Mouse (Mus musculus) stomach, postnatal 0 days (tissue): ENCODE data around the gene Ivd. TPM values are rescaled to one million over a fixed set of nuclear protein-coding genes. Genes with fewer than 3 reads are reported as not detected.
A peak's percentile ranks its signal among the peaks of the same experiment; 100 is the strongest.

Experiments used
- ATAC-seq: fragments of 200-750 bp; cut with Nextera tagmentation; 2 replicates; pipeline ENCODE4 v1.8.0; 2017; ENCODE audit not compliant: low FRiP score, low TSS enrichment
- DNase-seq: peaks from one replicate; pipeline ENCODE4 v3.0.0-alpha.2; 2016; ENCODE audit warnings: low spot score
- H3K27ac ChIP-seq: fragments of 300-500 bp; sonication (generic); replicated peaks from 2 replicates; pipeline ENCODE4 v1.5.1; 2014; ENCODE audit warnings: mild to moderate bottlenecking, control low read depth
- H3K27me3 ChIP-seq: fragments of 300-500 bp; sonication (generic); 2 replicates; pipeline ENCODE4 v1.6.1; 2014; ENCODE audit warnings: low read length; ENCODE audit not compliant: control insufficient read depth, insufficient read depth
- H3K36me3 ChIP-seq: fragments of 300-500 bp; sonication (generic); 2 replicates; pipeline ENCODE4 v1.6.1; 2014; ENCODE audit warnings: low read length, mixed read lengths; ENCODE audit not compliant: control insufficient read depth, insufficient read depth
- H3K4me1 ChIP-seq: fragments of 300-500 bp; sonication (generic); replicated peaks from 2 replicates; pipeline ENCODE4 v1.6.1; 2014; ENCODE audit warnings: antibody characterized with exemption; ENCODE audit not compliant: control insufficient read depth, insufficient read depth
- H3K4me2 ChIP-seq: fragments of 300-500 bp; sonication (generic); replicated peaks from 2 replicates; pipeline ENCODE4 v1.6.1; 2014; ENCODE audit warnings: low read depth, mild to moderate bottlenecking, control low read depth, moderate library complexity
- H3K4me3 ChIP-seq: fragments of 300-500 bp; sonication (generic); 2 replicates; pipeline ENCODE4 v1.5.1; 2014; ENCODE audit warnings: low read depth, low read length, control low read depth
- H3K9ac ChIP-seq: fragments of 300-500 bp; sonication (generic); 2 replicates; pipeline ENCODE4 v1.6.1; 2014; ENCODE audit warnings: mild to moderate bottlenecking, low read length, control low read depth, mixed read lengths
- H3K9me3 ChIP-seq: fragments of 300-500 bp; sonication (generic); 2 replicates; pipeline ENCODE4 v1.6.1; 2016; ENCODE audit warnings: low read length; ENCODE audit not compliant: control insufficient read depth
- CTCF ChIP-seq: IDR thresholded peaks from 2 replicates; pipeline ENCODE4 v1.5.1; 2016; ENCODE audit warnings: antibody characterized with exemption, low read depth, mild to moderate bottlenecking, moderate library complexity
- EP300 ChIP-seq: optimal IDR thresholded peaks from 2 replicates; pipeline ENCODE3; 2016; ENCODE audit warnings: antibody characterized with exemption
- WGBS: fragments of 180-500 bp; shearing (Covaris S2); extraction: QIAGEN DNeasy Blood & Tissue Kit; methylation state at CpG from one replicate; pipeline ENCODE4 v1.1.7; 2014; 5-methylcytosine and 5-hydroxymethylcytosine counted together
- polyA plus RNA-seq: library from polyadenylated mRNA; unstranded; fragments of >200 nt; fragmentation: Nextera tagmentation; extraction: Ambion mirVana; gene quantifications from 2 replicates; pipeline ENCODE4 v1.2.1, GENCODE M21; 2015

Gene Ivd
- polyA plus RNA-seq, 1 experiment from 2014 or later: 30.9 TPM

GRCm38 (mm10) chr2:118900826-118901140 lies 39.0 kb downstream of the Ivd start:
- Histone ChIP-seq H3K27ac (no peak overlapping the region), H3K4me3 (peak overlapping the region; percentile 83), H3K4me1 (peaks cover 8% of the 10 kb centered on the region; the same call in 1 of the 2 replicates), H3K36me3 (no peaks in the 10 kb centered on the region), H3K9me3 (no peaks in the 10 kb centered on the region), H3K27me3 (0 out of 2 replicates have a peak, but pooled peaks cover 2% of the 10 kb centered on the region), H3K4me2 (peak overlapping the region; percentile 91), H3K9ac (peak overlapping the region; percentile 45; the same call in 1 of the 2 replicates)
- 0% methylated on average over 11 of the region's 11 CpGs for WGBS
- TF ChIP-seq CTCF: no peak
- TF ChIP-seq EP300: no peak
- no peak for ATAC-seq
- no peak for DNase-seq

DNA sequence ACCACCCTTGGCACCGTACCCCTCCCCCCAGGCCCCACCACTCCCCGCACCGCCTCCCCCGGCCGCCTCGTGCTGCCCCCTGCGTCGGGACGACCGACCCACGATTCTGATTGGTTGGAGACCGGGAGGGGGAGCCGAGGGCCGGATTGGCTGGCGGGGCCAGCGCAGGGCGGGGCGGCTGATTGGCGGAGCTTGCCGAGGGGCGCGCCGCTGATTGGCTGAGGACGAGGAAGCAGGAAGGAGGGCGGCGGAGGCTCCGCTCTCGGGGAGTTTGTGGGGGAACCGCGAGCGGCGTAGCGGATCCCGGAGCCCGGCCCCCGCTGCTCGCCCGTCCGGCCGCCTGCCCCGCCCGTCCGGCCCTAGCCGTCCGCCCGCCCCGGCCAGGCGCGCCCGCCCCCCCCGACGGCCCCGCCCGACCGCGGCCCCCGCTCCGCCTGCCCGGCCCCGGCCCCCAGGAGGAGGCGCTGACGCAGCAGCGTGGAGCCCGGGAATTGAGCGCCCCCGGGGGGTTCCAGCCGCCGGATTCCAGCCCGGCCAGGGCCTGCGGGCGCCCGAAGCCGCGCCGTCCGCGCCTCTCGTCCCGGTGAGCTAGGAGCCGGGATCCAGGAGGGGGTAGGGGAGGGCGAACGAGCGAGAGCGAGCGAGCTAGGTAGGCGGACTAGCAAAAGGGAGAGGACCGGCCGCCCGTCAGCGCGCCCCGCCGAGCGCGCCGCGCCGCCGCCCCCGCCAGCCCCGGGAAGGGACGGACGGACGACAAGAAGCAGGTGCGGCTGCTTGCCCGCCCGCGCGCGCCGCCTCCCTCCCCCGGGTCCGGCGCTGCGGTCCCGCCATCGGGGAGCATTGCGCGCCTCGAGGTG lies 39.6 kb downstream of the Ivd start:
- 1% methylated on average over 30 of the region's 120 CpGs for WGBS
- peak overlapping the region; percentile 91 for H3K4me2 ChIP-seq
- H3K4me1 ChIP-seq: peaks cover 8% of the 10 kb centered on the region; the same call in 1 of the 2 replicates
- 0 out of 2 replicates have a peak, but pooled peaks cover 2% of the 10 kb centered on the region for H3K27me3 ChIP-seq
- DNase-seq: peak; percentile 97
- H3K9me3 ChIP-seq: no peaks in the 10 kb centered on the region
- H3K9ac ChIP-seq: peak overlapping the region; percentile 82
- TF ChIP-seq CTCF (peak; percentile 35; the same call in 1 of the 2 replicates), EP300 (no peak)
- ATAC-seq: peak; percentile 91
- peak overlapping the region; percentile 83 for H3K4me3 ChIP-seq
- H3K27ac ChIP-seq: peak overlapping the region; percentile 84
- no peaks in the 10 kb centered on the region for H3K36me3 ChIP-seq

GRCm38 (mm10) chr2:118902051-118903025 lies 40.6 kb downstream of the Ivd start:
- Histone ChIP-seq H3K4me2 (peak overlapping the region; percentile 91), H3K27me3 (0 out of 2 replicates have a peak, but pooled peaks cover 2% of the 10 kb centered on the region), H3K27ac (peak overlapping the region; percentile 84), H3K4me1 (peaks cover 3% of the 10 kb centered on the region; the same call in 1 of the 2 replicates), H3K9ac (peak overlapping the region; percentile 82), H3K4me3 (peak overlapping the region; percentile 83), H3K36me3 (no peaks in the 10 kb centered on the region), H3K9me3 (no peaks in the 10 kb centered on the region)
- WGBS: under 1% methylated on average over 82 of the region's 106 CpGs
- TF ChIP-seq EP300 (no peak), CTCF (peak; percentile 61)
- ATAC-seq (peak; percentile 19), DNase-seq (peak; percentile 72)

DNA sequence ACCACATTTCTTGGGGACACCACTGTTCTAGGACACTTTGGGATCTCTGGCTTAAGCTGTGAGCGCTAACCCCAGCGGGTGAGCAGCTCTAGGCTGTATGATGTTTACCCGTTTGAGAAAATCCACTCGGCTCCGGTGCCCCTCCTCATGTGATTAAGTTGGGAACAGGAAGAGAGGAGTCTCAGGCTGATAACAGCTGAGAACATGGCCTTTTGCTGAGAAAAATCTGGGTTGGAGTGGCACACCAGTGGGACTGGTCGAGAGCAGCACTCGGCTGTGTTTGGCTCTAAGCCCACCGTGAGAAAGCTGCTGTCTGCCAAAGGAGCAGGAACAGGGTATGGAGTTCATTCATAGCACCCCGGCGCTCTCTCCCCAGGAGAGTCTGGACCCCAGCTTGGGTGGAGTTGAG lies 41.6 kb downstream of the Ivd start:
- DNase-seq: no peak
- H3K4me3 ChIP-seq: peak overlapping the region; percentile 83; the same call in 1 of the 2 replicates
- H3K4me2 ChIP-seq: peak overlapping the region; percentile 91; the same call in 1 of the 2 replicates
- H3K27me3 ChIP-seq: 0 out of 2 replicates have a peak, but pooled peaks cover 2% of the 10 kb centered on the region
- no peaks in the 10 kb centered on the region for H3K9me3 ChIP-seq
- ATAC-seq: no peak
- no peak overlapping the region for H3K9ac ChIP-seq
- TF ChIP-seq CTCF: no peak
- peaks cover 3% of the 10 kb centered on the region; the same call in 1 of the 2 replicates for H3K4me1 ChIP-seq
- no peaks in the 10 kb centered on the region for H3K36me3 ChIP-seq
- 16% methylated on average over 10 of the region's 10 CpGs for WGBS
- no peak overlapping the region for H3K27ac ChIP-seq

DNA sequence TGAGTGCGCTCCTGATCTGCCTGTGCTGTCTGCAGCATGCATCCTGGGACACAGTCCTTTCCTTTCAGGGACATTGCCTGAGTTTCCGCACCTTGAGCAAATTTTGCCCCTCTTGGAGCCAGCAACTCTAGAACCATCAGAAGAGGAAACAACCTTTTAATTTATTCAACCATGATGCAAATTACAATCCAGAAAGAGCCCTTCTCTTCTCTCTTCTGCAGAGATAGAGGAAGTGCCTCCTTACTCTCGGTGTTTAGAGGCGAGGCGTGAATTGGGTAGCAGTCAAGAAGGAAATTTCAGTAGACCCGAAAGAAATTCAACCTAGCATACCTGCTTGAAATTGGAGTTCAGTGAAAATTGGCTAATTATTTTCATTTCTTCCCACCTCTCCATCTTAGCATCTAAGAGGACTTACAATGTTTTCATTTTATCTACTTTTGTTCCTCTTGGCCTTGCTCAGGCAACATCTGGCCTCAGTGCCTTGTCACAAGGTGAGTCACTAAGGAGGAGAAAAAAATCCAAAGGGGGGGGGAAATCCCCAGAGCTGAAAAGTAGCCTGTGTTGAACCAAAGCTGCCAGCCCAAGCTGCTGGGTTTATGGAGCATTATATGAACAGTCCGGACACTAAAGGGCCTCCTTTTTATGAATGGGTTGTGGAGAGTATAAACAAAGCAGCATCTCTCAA lies 43.8 kb downstream of the Ivd start:
- H3K4me1 ChIP-seq: no peaks in the 10 kb centered on the region; the same call in 1 of the 2 replicates
- 81% methylated on average over 7 of the region's 7 CpGs for WGBS
- DNase-seq (no peak), ATAC-seq (no peak)
- no peaks in the 10 kb centered on the region for H3K36me3 ChIP-seq
- H3K9ac ChIP-seq: no peak overlapping the region
- no peak overlapping the region for H3K27ac ChIP-seq
- H3K4me3 ChIP-seq: no peak overlapping the region
- no peak for TF ChIP-seq CTCF
- no peak for TF ChIP-seq EP300
- no peaks in the 10 kb centered on the region for H3K9me3 ChIP-seq
- H3K4me2 ChIP-seq: no peak overlapping the region
- no peaks in the 10 kb centered on the region for H3K27me3 ChIP-seq
